Mouse (Mus musculus) kidney, embryonic 15.5 days (tissue): ENCODE data around the gene Hbb-bt. TPM values are rescaled to one million over a fixed set of nuclear protein-coding genes. Genes with fewer than 3 reads are reported as not detected.
"Not testable (repeated sequence)": the region's sequence is repeated elsewhere in the genome, so short reads cannot be mapped to it uniquely, and the experiment has no call there.

Experiments used
- ATAC-seq: fragments of 200-750 bp; cut with Nextera tagmentation; replicated peaks from 2 replicates; pipeline ENCODE4 v1.8.0; 2017; ENCODE audit warnings: moderate TSS enrichment; ENCODE audit not compliant: low FRiP score
- H3K27ac ChIP-seq: fragments of 300-500 bp; sonication (generic); 2 replicates; pipeline ENCODE4 v1.5.1; 2015; ENCODE audit warnings: mild to moderate bottlenecking, inconsistent platforms
- H3K27me3 ChIP-seq: fragments of 300-500 bp; sonication (generic); 2 replicates; pipeline ENCODE4 v1.6.1; 2015; ENCODE audit warnings: inconsistent platforms
- H3K36me3 ChIP-seq: fragments of 300-500 bp; sonication (generic); 2 replicates; pipeline ENCODE4 v1.6.1; 2015; ENCODE audit warnings: inconsistent platforms
- H3K4me1 ChIP-seq: fragments of 300-500 bp; sonication (generic); 2 replicates; pipeline ENCODE4 v1.6.1; 2015; ENCODE audit warnings: inconsistent platforms
- H3K4me2 ChIP-seq: fragments of 300-500 bp; sonication (generic); 2 replicates; pipeline ENCODE4 v1.6.1; 2015; ENCODE audit warnings: moderate library complexity, mild to moderate bottlenecking, inconsistent platforms
- H3K4me3 ChIP-seq: fragments of 300-500 bp; sonication (generic); replicated peaks from 2 replicates; pipeline ENCODE4 v1.5.1; 2015; ENCODE audit warnings: mild to moderate bottlenecking, inconsistent platforms
- H3K9ac ChIP-seq: fragments of 300-500 bp; sonication (generic); 2 replicates; pipeline ENCODE4 v1.6.1; 2015; ENCODE audit warnings: mild to moderate bottlenecking, inconsistent platforms
- H3K9me3 ChIP-seq: fragments of 300-500 bp; sonication (generic); replicated peaks from 2 replicates; pipeline ENCODE4 v1.6.1; 2016; ENCODE audit warnings: inconsistent platforms
- WGBS: fragments of 180-500 bp; shearing (Covaris S2); methylation state at CpG from one replicate; pipeline ENCODE4 v1.1.7; 2015; ENCODE audit warnings: mixed read lengths; 5-methylcytosine and 5-hydroxymethylcytosine counted together
- polyA plus RNA-seq: library from polyadenylated mRNA; unstranded; fragments of >200 nt; fragmentation: Nextera tagmentation; extraction: Ambion mirVana; gene quantifications from 2 replicates; pipeline ENCODE4 v1.2.1, GENCODE M21; 2015

Gene Hbb-bt
- polyA plus RNA-seq, 1 experiment from 2014 or later, result 3,105 TPM

DNA sequence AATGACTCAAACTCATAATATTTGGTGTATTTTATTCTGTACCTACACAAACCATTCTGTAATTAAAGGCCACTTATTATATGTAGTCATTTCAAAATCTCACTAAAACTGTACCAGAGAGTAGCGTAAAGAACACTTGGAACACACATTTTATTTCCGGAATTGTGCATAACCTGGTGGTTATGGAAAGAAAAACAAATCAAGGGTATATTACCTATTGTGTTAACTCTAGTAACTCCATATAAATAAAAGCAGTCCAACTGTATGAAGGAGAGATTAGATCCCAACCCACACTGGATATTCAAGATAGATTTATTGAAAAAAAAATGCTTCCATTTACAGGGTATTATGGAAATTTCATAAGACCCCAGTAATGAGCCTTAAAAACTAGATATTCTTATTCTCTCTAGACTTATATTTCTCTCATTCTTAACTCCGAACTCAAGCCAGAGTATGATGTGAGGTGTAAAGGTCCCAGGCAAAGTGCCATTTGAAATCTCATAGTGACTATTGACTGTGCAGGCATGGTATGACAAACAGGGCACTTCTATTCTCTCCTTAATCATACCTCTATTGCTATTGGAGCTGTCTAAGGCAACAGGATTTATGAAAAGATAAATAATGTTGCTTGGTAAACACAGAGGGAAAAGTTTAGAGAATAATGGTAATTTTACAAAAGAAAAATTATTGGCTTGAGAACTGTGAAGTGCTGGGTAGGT is 11.9 kb upstream of the Hbb-bt start:
- no peak overlapping the region for H3K4me3 ChIP-seq
- H3K9ac ChIP-seq, result no peak overlapping the region
- no peaks in the 10 kb centered on the region for H3K9me3 ChIP-seq
- WGBS, result 88% methylated on average over 3 of the region's 3 CpGs
- no peaks in the 10 kb centered on the region for H3K27me3 ChIP-seq
- H3K27ac ChIP-seq, result no peak overlapping the region
- H3K4me2 ChIP-seq, result no peak overlapping the region
- H3K36me3 ChIP-seq, result no peaks in the 10 kb centered on the region
- peak; percentile 82; the same call in 1 of the 2 replicates for ATAC-seq
- H3K4me1 ChIP-seq, result no peaks in the 10 kb centered on the region

DNA sequence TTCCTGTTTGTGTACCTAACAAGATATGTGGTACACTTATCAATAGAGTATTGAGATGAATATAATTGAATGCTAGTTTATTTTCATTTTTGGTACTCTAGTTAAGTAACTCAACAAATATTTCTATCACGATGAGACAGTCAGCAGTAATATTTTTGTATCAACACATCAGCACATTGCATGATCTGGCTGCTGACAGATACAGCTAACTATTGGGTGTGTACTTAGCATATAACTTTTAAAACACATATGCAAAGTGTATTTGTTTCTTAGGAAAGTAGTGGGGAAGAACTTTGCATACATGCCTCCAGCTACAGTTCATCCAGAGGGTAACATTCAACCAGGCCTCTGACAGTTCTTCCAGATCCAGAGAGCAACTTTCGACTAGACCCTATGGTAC is 10.8 kb upstream of the Hbb-bt start:
- no peaks in the 10 kb centered on the region for H3K27me3 ChIP-seq
- ATAC-seq, result no peak

DNA sequence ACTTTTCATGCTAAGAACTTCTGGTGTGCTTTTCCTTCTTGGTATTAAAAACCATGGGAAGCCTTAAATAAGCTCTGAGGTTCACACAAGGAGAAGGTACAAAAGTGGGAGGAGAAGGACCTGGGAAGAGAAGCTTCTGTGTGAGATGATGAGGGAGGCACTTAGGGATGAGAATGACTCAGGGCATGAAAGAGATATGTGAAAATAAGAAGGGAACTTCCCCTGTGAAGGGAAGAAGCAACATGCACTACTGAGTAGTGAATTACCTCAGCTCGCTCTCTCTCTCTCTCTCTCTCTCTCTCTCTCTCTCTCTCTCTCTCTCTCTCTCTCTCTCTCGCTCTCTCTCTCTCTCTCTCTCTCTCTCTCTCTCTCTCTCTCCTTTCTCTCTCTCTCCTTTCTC is 1.3 kb upstream of the Hbb-bt start:
- not testable (repeated sequence) for H3K4me2 ChIP-seq, ATAC-seq
- 67% methylated on average over 1 of the region's 2 CpGs for WGBS

More for the DNA sequence above, 10.8 kb upstream of the Hbb-bt start:
- WGBS, result 89% methylated on average over 2 of the region's 2 CpGs
- no peaks in the 10 kb centered on the region for H3K9me3 ChIP-seq
- H3K27ac ChIP-seq, result no peak overlapping the region
- H3K4me1 ChIP-seq, result no peaks in the 10 kb centered on the region
- H3K4me2 ChIP-seq, result no peak overlapping the region
- no peak overlapping the region for H3K4me3 ChIP-seq
- no peak overlapping the region for H3K9ac ChIP-seq
- H3K36me3 ChIP-seq, result no peaks in the 10 kb centered on the region

GRCm38 (mm10) chr7:103813152-103813551 is 644 bp downstream of the Hbb-bt start:
- not testable (repeated sequence) for ATAC-seq, H3K4me3 ChIP-seq, H3K4me2 ChIP-seq, H3K27ac ChIP-seq, H3K4me1 ChIP-seq, H3K36me3 ChIP-seq, H3K9me3 ChIP-seq, H3K27me3 ChIP-seq, H3K9ac ChIP-seq
- no CpG with 5 or more reads among the region's 3 CpGs for WGBS

More for the DNA sequence above, 1.3 kb upstream of the Hbb-bt start:
- H3K4me1 ChIP-seq, H3K27me3 ChIP-seq, H3K9ac ChIP-seq, H3K9me3 ChIP-seq, H3K36me3 ChIP-seq, H3K4me3 ChIP-seq, H3K27ac ChIP-seq: not testable (repeated sequence)

DNA sequence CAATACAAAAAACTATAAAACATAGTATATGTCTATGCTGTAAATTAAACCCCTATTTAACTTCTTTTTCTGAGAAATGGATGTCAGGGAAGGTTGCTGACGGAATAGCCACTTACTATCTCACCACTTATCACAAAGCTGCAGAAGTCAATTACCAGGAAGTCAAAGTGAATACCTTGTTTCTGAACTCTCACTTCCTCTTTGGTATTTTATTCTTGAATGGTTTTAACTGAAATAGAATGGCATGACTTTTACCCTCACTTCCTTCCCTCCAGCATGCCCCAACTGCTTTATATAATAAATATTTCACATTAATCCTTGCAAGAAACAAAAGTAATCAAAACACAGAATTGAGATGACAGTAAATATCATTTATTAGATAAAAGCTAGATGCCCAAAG is 1.6 kb downstream of the Hbb-bt start:
- Histone ChIP-seq H3K9me3 (no peaks in the 10 kb centered on the region), H3K36me3 (no peaks in the 10 kb centered on the region)
- 51% methylated on average over 1 of the region's 1 CpGs for WGBS

GRCm38 (mm10) chr7:103811223-103811845 is 2.5 kb downstream of the Hbb-bt start:
- Histone ChIP-seq H3K4me1 (no peaks in the 10 kb centered on the region), H3K4me3 (no peak overlapping the region), H3K9me3 (no peaks in the 10 kb centered on the region), H3K4me2 (no peak overlapping the region), H3K9ac (no peak overlapping the region), H3K27me3 (no peaks in the 10 kb centered on the region), H3K36me3 (no peaks in the 10 kb centered on the region), H3K27ac (no peak overlapping the region)
- peak; percentile 33; the same call in 1 of the 2 replicates for ATAC-seq
- 80% methylated on average over 1 of the region's 1 CpGs for WGBS

More for the DNA sequence above, 1.6 kb downstream of the Hbb-bt start:
- H3K4me3 ChIP-seq, result no peak overlapping the region
- no peak overlapping the region for H3K4me2 ChIP-seq
- no peak overlapping the region for H3K27ac ChIP-seq
- H3K4me1 ChIP-seq, result no peaks in the 10 kb centered on the region
- H3K27me3 ChIP-seq, result no peaks in the 10 kb centered on the region
- no peak for ATAC-seq
- no peak overlapping the region for H3K9ac ChIP-seq

DNA sequence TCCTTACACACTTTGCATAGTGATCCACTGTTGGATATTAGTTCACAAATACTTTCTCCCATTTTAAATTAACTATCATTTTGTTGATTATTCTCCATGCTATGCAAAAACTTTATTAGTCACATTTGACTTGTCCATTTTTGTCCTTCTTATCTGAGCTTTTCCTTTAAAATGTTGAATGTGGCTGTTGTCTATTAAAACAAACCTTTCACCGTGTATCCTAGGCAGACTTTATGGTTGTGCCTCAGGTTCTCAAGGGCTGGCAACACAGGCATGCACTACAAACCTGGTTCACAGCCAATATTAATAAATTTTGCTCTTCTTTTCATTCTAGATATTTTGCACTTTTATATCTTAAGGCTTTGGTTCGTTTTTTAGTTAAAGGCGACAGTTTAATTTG is 3.0 kb downstream of the Hbb-bt start:
- no peaks in the 10 kb centered on the region for H3K9me3 ChIP-seq
- H3K9ac ChIP-seq, result no peak overlapping the region
- no peaks in the 10 kb centered on the region for H3K4me1 ChIP-seq
- no peaks in the 10 kb centered on the region for H3K36me3 ChIP-seq
- H3K4me2 ChIP-seq, result no peak overlapping the region
- no peak overlapping the region for H3K4me3 ChIP-seq
- H3K27ac ChIP-seq, result no peak overlapping the region
- H3K27me3 ChIP-seq, result no peaks in the 10 kb centered on the region
- WGBS, result 86% methylated on average over 3 of the region's 3 CpGs
- no peak for ATAC-seq

DNA sequence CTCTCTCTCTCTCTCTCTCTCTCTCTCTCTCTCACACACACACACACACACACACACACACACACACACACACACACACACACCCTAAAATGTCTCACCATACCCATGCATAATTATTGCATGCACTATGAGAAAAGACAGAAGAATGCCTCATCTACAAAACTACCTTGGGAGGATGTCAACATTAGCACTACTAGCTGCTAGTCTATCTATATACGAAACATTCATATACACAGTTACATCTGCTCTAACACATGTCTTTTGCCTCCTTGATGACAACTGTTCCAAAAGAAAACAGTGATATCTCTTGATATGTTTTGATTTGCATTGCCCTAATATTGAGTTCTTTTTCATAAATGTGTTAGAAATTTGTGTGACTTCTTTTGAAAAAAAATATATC is 3.5 kb downstream of the Hbb-bt start:
- no peaks in the 10 kb centered on the region for H3K36me3 ChIP-seq
- no peak overlapping the region for H3K4me2 ChIP-seq
- no peaks in the 10 kb centered on the region for H3K9me3 ChIP-seq
- no peak for ATAC-seq
- WGBS, result 81% methylated on average over 1 of the region's 1 CpGs
- H3K4me1 ChIP-seq, result no peaks in the 10 kb centered on the region
- H3K9ac ChIP-seq, result no peak overlapping the region
- no peak overlapping the region for H3K4me3 ChIP-seq
- H3K27ac ChIP-seq, result no peak overlapping the region
- H3K27me3 ChIP-seq, result no peaks in the 10 kb centered on the region

DNA sequence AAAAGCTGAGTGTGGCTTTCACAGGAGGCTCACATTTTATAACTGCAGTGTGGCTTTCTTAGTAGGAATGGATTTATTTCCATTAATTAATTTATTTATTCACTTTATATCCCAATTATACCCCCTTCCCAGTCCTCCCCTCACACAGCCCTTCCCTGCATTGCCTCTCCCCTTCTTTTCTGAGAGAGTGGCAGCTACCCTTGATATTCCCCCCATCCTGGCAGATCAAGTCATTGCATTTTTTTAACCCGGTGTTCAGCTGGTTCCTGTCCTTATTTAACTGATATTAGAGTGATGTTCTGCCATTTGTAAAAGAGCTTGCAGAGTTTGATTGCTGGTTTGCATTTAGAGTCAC is 4.0 kb downstream of the Hbb-bt start:
- ATAC-seq, result no peak
- no peaks in the 10 kb centered on the region for H3K36me3 ChIP-seq
- no peaks in the 10 kb centered on the region for H3K9me3 ChIP-seq
- no peak overlapping the region for H3K4me3 ChIP-seq
- H3K4me2 ChIP-seq, result no peak overlapping the region
- 65% methylated on average over 1 of the region's 1 CpGs for WGBS
- no peaks in the 10 kb centered on the region for H3K4me1 ChIP-seq
- no peak overlapping the region for H3K9ac ChIP-seq
- H3K27ac ChIP-seq, result no peak overlapping the region
- no peaks in the 10 kb centered on the region for H3K27me3 ChIP-seq

DNA sequence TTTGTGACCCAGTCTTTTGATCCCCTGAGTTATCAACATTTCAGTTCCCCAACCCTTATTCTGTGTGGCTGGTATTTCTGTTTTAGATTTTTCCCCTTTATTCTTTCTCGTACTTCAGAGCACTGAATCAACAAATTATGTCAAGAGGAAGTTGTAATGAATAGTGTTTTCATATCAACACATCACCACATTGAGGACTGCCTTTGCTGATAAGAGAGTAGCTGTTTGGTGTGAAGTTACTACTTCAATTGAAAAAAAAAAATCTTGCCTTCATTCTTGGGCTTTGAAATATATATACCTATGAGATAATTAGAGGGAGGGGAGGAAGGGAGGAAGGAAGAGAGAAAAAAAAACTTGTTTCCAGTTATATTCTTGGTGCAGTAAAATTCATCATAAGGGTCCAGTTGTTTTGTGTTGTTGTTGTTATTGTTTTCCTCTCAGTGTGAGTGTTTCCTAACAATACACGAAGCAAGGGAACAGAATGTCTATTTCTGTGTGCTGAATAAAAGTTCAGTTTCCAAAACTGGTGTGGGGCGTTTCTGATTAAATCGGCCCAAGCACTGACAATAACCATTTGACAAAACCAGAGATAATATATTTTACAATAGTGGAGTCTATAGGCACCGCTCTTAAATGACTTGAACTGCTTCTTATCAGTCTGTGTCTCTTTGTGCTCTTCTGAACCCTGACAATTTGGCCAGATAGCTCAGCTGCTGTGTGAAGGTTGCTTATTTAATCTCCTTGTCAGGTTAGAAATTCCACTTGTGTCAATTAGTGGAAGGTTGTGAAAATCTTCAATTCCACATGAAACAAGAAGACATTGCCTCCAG is 4.6 kb downstream of the Hbb-bt start:
- no peak overlapping the region for H3K4me2 ChIP-seq
- no peak overlapping the region for H3K4me3 ChIP-seq
- no peaks in the 10 kb centered on the region for H3K4me1 ChIP-seq
- H3K36me3 ChIP-seq, result no peaks in the 10 kb centered on the region
- 68% methylated on average over 5 of the region's 5 CpGs for WGBS
- no peaks in the 10 kb centered on the region for H3K9me3 ChIP-seq
- no peaks in the 10 kb centered on the region for H3K27me3 ChIP-seq
- ATAC-seq, result no peak
- H3K27ac ChIP-seq, result no peak overlapping the region
- no peak overlapping the region for H3K9ac ChIP-seq

GRCm38 (mm10) chr7:103808120-103808519 is 5.7 kb downstream of the Hbb-bt start:
- H3K36me3 ChIP-seq, H3K9ac ChIP-seq, H3K27me3 ChIP-seq, H3K9me3 ChIP-seq, H3K4me3 ChIP-seq, H3K4me1 ChIP-seq, H3K27ac ChIP-seq, H3K4me2 ChIP-seq, ATAC-seq: not testable (repeated sequence)
- WGBS, result 71% methylated on average over 2 of the region's 2 CpGs

DNA sequence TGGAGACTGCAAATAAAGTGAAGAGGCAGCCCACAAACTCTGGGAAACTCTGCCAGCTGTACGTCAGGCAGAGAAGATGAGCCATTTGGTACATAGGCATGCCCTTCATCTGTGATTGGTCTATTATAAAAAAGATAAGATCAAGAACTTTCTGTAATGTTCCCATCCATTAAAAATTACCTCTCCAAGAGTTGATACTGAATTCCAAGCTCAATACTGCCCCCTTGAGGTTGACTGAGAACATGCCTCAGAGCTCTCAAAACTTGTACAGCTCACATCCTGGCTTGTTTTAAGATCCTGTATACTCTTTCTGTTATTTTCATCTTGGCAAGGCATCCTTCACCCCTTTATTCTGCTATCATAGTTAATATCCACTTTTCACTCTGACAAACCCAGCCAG is 6.9 kb downstream of the Hbb-bt start:
- H3K27me3 ChIP-seq, result no peaks in the 10 kb centered on the region
- no peak overlapping the region for H3K27ac ChIP-seq
- 67% methylated on average over 1 of the region's 1 CpGs for WGBS
- H3K36me3 ChIP-seq, result no peaks in the 10 kb centered on the region
- no peak overlapping the region for H3K4me3 ChIP-seq
- H3K4me2 ChIP-seq, result no peak overlapping the region
- H3K9me3 ChIP-seq, result no peaks in the 10 kb centered on the region
- no peak for ATAC-seq
- no peak overlapping the region for H3K9ac ChIP-seq
- H3K4me1 ChIP-seq, result no peaks in the 10 kb centered on the region
